Mouse (Mus musculus): Measurements from ENCODE around the gene Mrps6.

- no peak for TF ChIP-seq CTCF (IDR thresholded peaks at IDR 0.05 in 2 of 3, conservative IDR thresholded peaks at IDR 0.05 in 1 of 3; ENCODE audit: control insufficient read depth in 1 of 3, insufficient read depth in 1 of 3, low read depth in 2 of 3, low read length in 3 of 3, poor library complexity in 1 of 3, severe bottlenecking in 1 of 3)
- no peak for TF ChIP-seq EP300 (IDR thresholded peaks at IDR 0.05; ENCODE audit: low read depth in 1 of 2, low read length in 2 of 2)
- no peak for TF ChIP-seq ETS1 (IDR thresholded peaks at IDR 0.05; ENCODE audit: low read depth, low read length)
- no peak for TF ChIP-seq MEF2A (IDR thresholded peaks at IDR 0.05; ENCODE audit: extremely low read depth, insufficient replicate concordance, low read depth, low read length, poor library complexity, severe bottlenecking)
- no peak for TF ChIP-seq MAFK (IDR thresholded peaks at IDR 0.05; ENCODE audit: borderline replicate concordance, low read depth, low read length)
Measured at GRCm38 (mm10) chr16:92034676-92035075, 23.4 kb upstream of the Mrps6 start.

Data from MEL (cell line).